In the genomic region with DNA sequence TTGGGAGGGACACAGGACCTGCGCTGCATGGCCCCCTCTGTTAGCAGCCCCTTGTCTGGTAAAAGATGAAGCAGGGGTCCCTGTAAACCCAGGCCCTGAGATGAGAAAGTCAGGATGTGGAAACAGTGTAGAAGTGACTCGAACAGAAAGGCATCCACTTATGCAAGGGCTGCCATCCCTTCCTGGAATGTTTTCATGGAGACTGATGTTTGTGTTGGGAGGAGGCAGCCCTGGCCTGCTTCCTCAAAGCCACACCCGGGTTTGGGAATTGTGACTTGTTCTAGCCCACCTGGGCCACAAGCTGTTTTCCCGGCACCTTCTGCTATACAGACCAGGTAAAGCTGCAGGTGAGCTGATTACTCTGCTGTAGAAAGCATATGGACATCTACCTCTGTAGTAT, we compare ENCODE assay signal across 24 mouse cellular contexts. TPM values are rescaled to one million over a fixed set of nuclear protein-coding genes. Genes with fewer than 3 reads are reported as not detected.
DNase-seq lines count a peak whose midpoint lies in the region; ATAC-seq and TF ChIP-seq lines count a peak whose summit lies in the region.
"Had no signal": no experiment of that assay in that cellular context is flagged by ENCODE, and none has a peak within 500 bp of the region (broad histone marks: within the 10 kb centered on the region; RNA-seq: fewer than 3 reads in every experiment).

No protein-coding gene starts in this region.

- no peak overlapping the region for H3K4me2 ChIP-seq in limb, embryonic 14.5 days (replicated peaks; ENCODE audit: low read depth, low read length, severe bottlenecking)
- no peak overlapping the region for H3K4me2 ChIP-seq in lung, postnatal 0 days (replicated peaks; ENCODE audit: low read depth, low read length)
- no peak overlapping the region for H3K4me2 ChIP-seq in midbrain, postnatal 0 days (ENCODE audit: low read depth, low read length, poor library complexity, severe bottlenecking)
- H3K4me2 ChIP-seq: forebrain, embryonic 13.5 days; heart, embryonic 11.5 days; intestine, embryonic 15.5 days; limb, embryonic 15.5 days; neural tube, embryonic 12.5 days had no signal

- H3K27me3 ChIP-seq in limb, embryonic 14.5 days (ENCODE audit: control insufficient read depth, insufficient read depth, low read length) = no peaks in the 10 kb centered on the region
- H3K27me3 ChIP-seq in lung, postnatal 0 days (replicated peaks; ENCODE audit: insufficient read depth, low read length) = no peaks in the 10 kb centered on the region
- H3K27me3 ChIP-seq in midbrain, postnatal 0 days (ENCODE audit: insufficient read depth, low read length) = no peaks in the 10 kb centered on the region
- H3K27me3 ChIP-seq: forebrain, embryonic 13.5 days; intestine, embryonic 15.5 days; limb, embryonic 15.5 days; neural tube, embryonic 12.5 days had no signal

- no peak for DNase-seq in limb, embryonic 14.5 days (ENCODE audit: low spot score)
- DNase-seq in lung, postnatal 0 days (ENCODE audit: low spot score) = peak; percentile 87
- DNase-seq in midbrain, postnatal 0 days (ENCODE audit: low spot score) = no peak
- DNase-seq in adrenal gland, postnatal 10 days = no peak
- no peak for DNase-seq in adrenal gland, postnatal 14 days
- DNase-seq: adrenal gland, postnatal 36 days; cerebellum, adult 9-10 months; kidney, adult 8-10 months; kidney, postnatal 14 days; layer of hippocampus, postnatal 36 days; midbrain, embryonic 14.5 days; thymus, postnatal 14 days had no signal

- H3K9ac ChIP-seq in limb, embryonic 14.5 days (ENCODE audit: low read depth, low read length, severe bottlenecking) = no peak overlapping the region
- no peak overlapping the region for H3K9ac ChIP-seq in lung, postnatal 0 days (replicated peaks; ENCODE audit: low read depth)
- H3K9ac ChIP-seq in midbrain, postnatal 0 days (replicated peaks; ENCODE audit: low read length, poor library complexity, severe bottlenecking) = no peak overlapping the region
- H3K9ac ChIP-seq: forebrain, embryonic 13.5 days; intestine, embryonic 15.5 days; limb, embryonic 15.5 days; liver, embryonic 14.5 days; neural tube, embryonic 12.5 days had no signal

- peak; percentile 90 for TF ChIP-seq EP300 in lung, postnatal 0 days (IDR thresholded peaks at IDR 0.05)

- H3K27ac ChIP-seq in embryonic fibroblast, embryonic 13.5 days (ENCODE audit: insufficient read depth, low read length) = peak overlapping the region; percentile 41
- 0 out of 2 replicates have a peak overlapping the region, but pooled peaks have one; percentile 48 for H3K27ac ChIP-seq in limb, embryonic 14.5 days (replicated peaks; ENCODE audit: low read depth, low read length)
- peak overlapping the region; percentile 78 for H3K27ac ChIP-seq in lung, postnatal 0 days (ENCODE audit: low read length)
- H3K27ac ChIP-seq in midbrain, postnatal 0 days (ENCODE audit: low read depth, low read length) = no peak overlapping the region
- H3K27ac ChIP-seq: forebrain, embryonic 13.5 days; intestine, embryonic 15.5 days; layer of hippocampus, adult 2 months; liver, embryonic 14.5 days; neural tube, embryonic 12.5 days had no signal

- no peaks in the 10 kb centered on the region for H3K9me3 ChIP-seq in limb, embryonic 14.5 days (ENCODE audit: control insufficient read depth, low read length)
- no peaks in the 10 kb centered on the region for H3K9me3 ChIP-seq in lung, postnatal 0 days (ENCODE audit: low read length)
- H3K9me3 ChIP-seq in midbrain, postnatal 0 days (ENCODE audit: low read length) = no peaks in the 10 kb centered on the region
- H3K9me3 ChIP-seq: forebrain, embryonic 13.5 days; intestine, embryonic 15.5 days; limb, embryonic 15.5 days; neural tube, embryonic 12.5 days had no signal

- peaks cover 29% of the 10 kb centered on the region for H3K36me3 ChIP-seq in limb, embryonic 14.5 days (ENCODE audit: control insufficient read depth, insufficient read depth, low read length)
- H3K36me3 ChIP-seq in lung, postnatal 0 days (ENCODE audit: insufficient read depth, low read length) = 0 out of 2 replicates have a peak, but pooled peaks cover 5% of the 10 kb centered on the region
- H3K36me3 ChIP-seq in midbrain, postnatal 0 days (ENCODE audit: insufficient read depth, low read length) = peaks cover 33% of the 10 kb centered on the region

- 77% methylated on average over 4 of the region's 4 CpGs for WGBS in limb, embryonic 14.5 days
- WGBS in lung, postnatal 0 days = 49% methylated on average over 4 of the region's 4 CpGs
- WGBS in midbrain, postnatal 0 days = 89% methylated on average over 4 of the region's 4 CpGs

- TF ChIP-seq CTCF in embryonic fibroblast, embryonic 13.5 days (IDR thresholded peaks at IDR 0.05; ENCODE audit: borderline replicate concordance, insufficient read depth, low read length) = no peak
- TF ChIP-seq CTCF in lung, postnatal 0 days (IDR thresholded peaks at IDR 0.05) = no peak
- TF ChIP-seq CTCF in midbrain, postnatal 0 days (IDR thresholded peaks at IDR 0.05) = no peak

- no peak for ATAC-seq in limb, embryonic 14.5 days (ENCODE audit: low FRiP score, low read depth)
- peak; percentile 73 for ATAC-seq in lung, postnatal 0 days
- no peak for ATAC-seq in midbrain, postnatal 0 days (ENCODE audit: low FRiP score)
- ATAC-seq in megakaryocyte-erythroid progenitor cell, adult 5-6 weeks (replicated peaks; ENCODE audit: low FRiP score, low TSS enrichment, poor library complexity, severe bottlenecking) = no peak
- ATAC-seq: forebrain, embryonic 13.5 days; hindbrain, embryonic 16.5 days; intestine, embryonic 15.5 days had no signal

- no peak for TF ChIP-seq POLR2A in embryonic fibroblast, embryonic 13.5 days (IDR thresholded peaks at IDR 0.05; ENCODE audit: low read depth, low read length)
- no peak for TF ChIP-seq POLR2A in limb, embryonic 14.5 days (IDR thresholded peaks at IDR 0.05; ENCODE audit: borderline replicate concordance, extremely low read depth, insufficient read depth, insufficient read length)

- no peak overlapping the region for H3K4me3 ChIP-seq in embryonic fibroblast, embryonic 13.5 days (ENCODE audit: insufficient read depth, low read length)
- H3K4me3 ChIP-seq in limb, embryonic 14.5 days (replicated peaks; ENCODE audit: low read length) = no peak overlapping the region
- H3K4me3 ChIP-seq in lung, postnatal 0 days (ENCODE audit: low read depth, low read length) = no peak overlapping the region
- H3K4me3 ChIP-seq in midbrain, postnatal 0 days (ENCODE audit: low read depth, low read length) = no peak overlapping the region
- H3K4me3 ChIP-seq: erythroblast, embryonic 14.5 days; forebrain, embryonic 13.5 days; intestine, embryonic 15.5 days; layer of hippocampus, adult 2 months; limb, embryonic 15.5 days; neural tube, embryonic 12.5 days had no signal

- peaks cover 39% of the 10 kb centered on the region for H3K4me1 ChIP-seq in embryonic fibroblast, embryonic 13.5 days (ENCODE audit: control insufficient read depth, insufficient read depth, low read length)
- peaks cover 83% of the 10 kb centered on the region for H3K4me1 ChIP-seq in limb, embryonic 14.5 days (ENCODE audit: control insufficient read depth, insufficient read depth, low read length)
- peaks cover 16% of the 10 kb centered on the region; the same call in 1 of the 2 replicates for H3K4me1 ChIP-seq in lung, postnatal 0 days (ENCODE audit: insufficient read depth, low read depth, low read length)
- peaks cover 3% of the 10 kb centered on the region; the same call in 1 of the 2 replicates for H3K4me1 ChIP-seq in midbrain, postnatal 0 days (ENCODE audit: insufficient read depth, low read length)

RNA-seq across cellular contexts. Expression of gene Pqlc2, which starts 54.4 kb away (rescaled TPM):
- 11.3 and 12.3 TPM in 2 replicates for polyA plus RNA-seq in embryonic fibroblast, embryonic 13.5 days (2011; ENCODE audit: insufficient read length, low read depth, missing spikeins)
- 20.7 and 30.7 TPM in 2 replicates for polyA plus RNA-seq in limb, embryonic 14.5 days (2012; rRNA removed)
- 12.9 and 15.4 TPM in 2 replicates for polyA plus RNA-seq in limb, embryonic 14.5 days (2014; fragmentation: Nextera tagmentation; extraction: Ambion mirVana)
- 14.4 and 17.4 TPM in 2 replicates for polyA plus RNA-seq in lung, postnatal 0 days (2015; fragmentation: Nextera tagmentation; extraction: Ambion mirVana)
- total RNA-seq in midbrain, postnatal 0 days (2014; rRNA removed) = 19.3 and 26.5 TPM in 2 replicates
- polyA plus RNA-seq in midbrain, postnatal 0 days (2015; fragmentation: Nextera tagmentation; extraction: Ambion mirVana) = 10.9 and 15.2 TPM in 2 replicates
- total RNA-seq in adrenal gland, postnatal 10 days (2021) = 1 to 10 TPM; 8.0 to 8.7 TPM
- total RNA-seq in megakaryocyte-erythroid progenitor cell, adult 5-6 weeks (2014; fragmentation: Nextera tagmentation) = 2.3 and 3.1 TPM in 2 replicates
- total RNA-seq in megakaryocyte-erythroid progenitor cell, adult 5-6 weeks (2017) = 4.0 and 6.6 TPM in 2 replicates
- 7.5 and 10.0 TPM in 2 replicates for total RNA-seq in adrenal gland, postnatal 14 days (2021)
- total RNA-seq: hematopoietic stem cell, adult 5-6 weeks had no signal

RNA-seq across cellular contexts. Expression of gene Akr7a5, which starts 54.4 kb away (rescaled TPM):
- polyA plus RNA-seq in embryonic fibroblast, embryonic 13.5 days (2011; ENCODE audit: insufficient read length, low read depth, missing spikeins) = 17.1 and 18.1 TPM in 2 replicates
- 28.5 and 38.8 TPM in 2 replicates for polyA plus RNA-seq in limb, embryonic 14.5 days (2012; rRNA removed)
- polyA plus RNA-seq in limb, embryonic 14.5 days (2014; fragmentation: Nextera tagmentation; extraction: Ambion mirVana) = 84.8 and 98.0 TPM in 2 replicates
- polyA plus RNA-seq in lung, postnatal 0 days (2015; fragmentation: Nextera tagmentation; extraction: Ambion mirVana) = 60.0 and 61.4 TPM in 2 replicates
- total RNA-seq in midbrain, postnatal 0 days (2014; rRNA removed) = 45.0 and 65.4 TPM in 2 replicates
- polyA plus RNA-seq in midbrain, postnatal 0 days (2015; fragmentation: Nextera tagmentation; extraction: Ambion mirVana) = 64.4 and 65.6 TPM in 2 replicates
- 10 to 100 TPM; 65.6 to 67.0 TPM for total RNA-seq in adrenal gland, postnatal 10 days (2021)
- total RNA-seq in megakaryocyte-erythroid progenitor cell, adult 5-6 weeks (2014; fragmentation: Nextera tagmentation) = 32.1 and 33.8 TPM in 2 replicates
- total RNA-seq in megakaryocyte-erythroid progenitor cell, adult 5-6 weeks (2017) = 8.8 and 14.8 TPM in 2 replicates
- total RNA-seq in adrenal gland, postnatal 14 days (2021) = 61.0 and 62.5 TPM in 2 replicates
